Mouse (Mus musculus) liver, embryonic 18 days (tissue): ENCODE measurements around the gene Sec14l2. TPM values are rescaled to one million over a fixed set of nuclear protein-coding genes. Genes with fewer than 3 reads are reported as not detected.

Experiments used
- polyA plus RNA-seq: library from polyadenylated mRNA; depleted of rRNA; stranded (reverse); fragments of >200 nt; gene quantifications from 2 replicates; pipeline ENCODE4 v1.2.3, GENCODE M21; 2012; rRNA removed

Sec14l2 gene
- 42.8 and 52.5 TPM in 2 replicates for polyA plus RNA-seq

GRCm38 (mm10) chr11:4122742-4123579 lies at the start of gene Sec14l2:
TSS of gene Sec14l2 (minus strand) at chr11:4123415.

GRCm38 (mm10) chr11:4159808-4160708 lies 36.8 kb upstream of the Sec14l2 start, which contains the start of the genes Ccdc157 and Sf3a1:
TSS of gene Ccdc157 (minus strand) at chr11:4160293.
TSS of gene Sf3a1 (plus strand) at chr11:4160350.

GRCm38 (mm10) chr11:4134986-4135935 lies 12.0 kb upstream of the Sec14l2 start, which contains the start of gene Rnf215:
TSS of gene Rnf215 (plus strand) at chr11:4135202.

GRCm38 (mm10) chr11:4095171-4096053 lies 27.8 kb downstream of the Sec14l2 start, which contains the start of gene Mtfp1:
TSS of gene Mtfp1 (minus strand) at chr11:4095445.

GRCm38 (mm10) chr11:4064627-4065122 lies 58.5 kb downstream of the Sec14l2 start, which contains the start of gene Sec14l3:
TSS of gene Sec14l3 (plus strand) at chr11:4064841.

Other genes with a start within 250 kb of the Sec14l2 start
- 0.01 and 0.02 TPM in 2 replicates for gene 4921536K21Rik, start 228.3 kb downstream of the Sec14l2 start, polyA plus RNA-seq
- gene Dusp18, start 228.2 kb downstream of the Sec14l2 start, polyA plus RNA-seq = 0.13 and 0.14 TPM in 2 replicates
- 0.34 and 0.35 TPM in 2 replicates for gene Slc35e4, start 208.8 kb downstream of the Sec14l2 start, polyA plus RNA-seq
- gene Tcn2, start 191.3 kb downstream of the Sec14l2 start, polyA plus RNA-seq = 54.0 and 56.8 TPM in 2 replicates
- gene Pes1, start 159.4 kb downstream of the Sec14l2 start, polyA plus RNA-seq = 29.9 and 30.8 TPM in 2 replicates
- gene 4930556J24Rik, start 146.6 kb downstream of the Sec14l2 start, polyA plus RNA-seq = not detected in 2 replicates
- gene Gal3st1, start 139.8 kb downstream of the Sec14l2 start, polyA plus RNA-seq = 5.6 and 7.7 TPM in 2 replicates
- gene Sec14l4, start 92.0 kb downstream of the Sec14l2 start, polyA plus RNA-seq = 9.2 and 11.1 TPM in 2 replicates
- gene Sec14l3, start 58.6 kb downstream of the Sec14l2 start, polyA plus RNA-seq = not detected in 2 replicates
- gene Mtfp1, start 28.0 kb downstream of the Sec14l2 start, polyA plus RNA-seq = 13.4 and 13.6 TPM in 2 replicates
- gene Rnf215, start 11.8 kb upstream of the Sec14l2 start, polyA plus RNA-seq = 6.7 and 6.8 TPM in 2 replicates
- gene Ccdc157, start 36.9 kb upstream of the Sec14l2 start, polyA plus RNA-seq = 1.2 and 1.3 TPM in 2 replicates
- gene Sf3a1, start 36.9 kb upstream of the Sec14l2 start, polyA plus RNA-seq = 9.9 and 11.3 TPM in 2 replicates
- gene Tbc1d10a, start 63.4 kb upstream of the Sec14l2 start, polyA plus RNA-seq = 9.5 and 10.3 TPM in 2 replicates
- 1.0 and 1.2 TPM in 2 replicates for gene Castor1, start 94.8 kb upstream of the Sec14l2 start, polyA plus RNA-seq
- 1.3 and 1.5 TPM in 2 replicates for gene Osm, start 113.0 kb upstream of the Sec14l2 start, polyA plus RNA-seq
- 0.09 and 0.11 TPM in 2 replicates for gene Lif, start 134.1 kb upstream of the Sec14l2 start, polyA plus RNA-seq